ENCODE assay signal across 21 mouse cellular contexts in the genomic region with DNA sequence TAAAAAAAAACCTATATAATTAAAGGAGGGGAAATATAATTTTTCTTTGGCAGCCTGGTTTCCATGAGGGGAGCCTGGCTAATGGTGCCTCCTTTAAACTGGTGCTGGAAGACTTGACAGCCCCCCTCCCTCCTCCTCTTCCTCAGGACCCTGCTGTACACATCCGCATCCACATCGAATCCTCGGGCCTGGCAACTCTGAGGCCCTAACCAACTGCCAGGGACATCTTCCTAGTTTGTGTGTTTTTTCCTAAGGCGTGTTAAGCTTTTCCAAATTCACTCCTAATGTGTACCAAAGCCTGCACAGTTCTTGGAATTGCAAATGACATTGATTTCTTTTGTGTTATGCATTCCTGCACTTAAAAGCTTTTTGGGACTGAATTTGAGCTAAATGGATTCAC.
DNase-seq lines count a peak whose midpoint lies in the region; ATAC-seq and TF ChIP-seq lines count a peak whose summit lies in the region.
"Had no signal": no experiment of that assay in that cellular context is flagged by ENCODE, and none has a peak within 500 bp of the region (broad histone marks: within the 10 kb centered on the region; RNA-seq: fewer than 3 reads in every experiment).

No protein-coding gene starts in this region.

- DNase-seq in forebrain, postnatal 0 days: no peak
- no peak for DNase-seq in forebrain, embryonic 11.5 days (ENCODE audit: low spot score)
- no peak for DNase-seq in layer of hippocampus, adult 2 months (ENCODE audit: low spot score in 2 of 2)
- no peak for DNase-seq in layer of hippocampus, adult 9-11 months
- DNase-seq in yolk sac, embryonic 10.5 days (ENCODE audit: low spot score): no peak
- DNase-seq in lung, postnatal 4 days: no peak
- DNase-seq: cerebellum, adult 2 months; cerebellum, postnatal 25 days; gastrocnemius, postnatal 10 days; kidney, adult 8-10 months; kidney, postnatal 10 days; lung, adult 2 months; lung, postnatal 14 days had no signal

- no peak for ATAC-seq in forebrain, postnatal 0 days
- no peak for ATAC-seq in forebrain, embryonic 11.5 days (replicated peaks; ENCODE audit: low FRiP score)
- no peak for ATAC-seq in embryonic facial prominence, embryonic 13.5 days (ENCODE audit: insufficient number of reproducible peaks, insufficient read depth, low FRiP score, low TSS enrichment, low read depth)
- ATAC-seq in limb, embryonic 13.5 days (ENCODE audit: low FRiP score, low read depth): no peak
- ATAC-seq: inflammation-experienced regulatory T-cells, adult 6 months; liver, embryonic 12.5 days had no signal

- 22% methylated on average over 4 of the region's 4 CpGs for WGBS in forebrain, postnatal 0 days
- WGBS in forebrain, embryonic 11.5 days: 61% methylated on average over 4 of the region's 4 CpGs
- 38% methylated on average over 4 of the region's 4 CpGs for WGBS in embryonic facial prominence, embryonic 13.5 days
- WGBS in limb, embryonic 13.5 days: 53% methylated on average over 4 of the region's 4 CpGs

- no peak for TF ChIP-seq CTCF in forebrain, postnatal 0 days (IDR thresholded peaks at IDR 0.05; ENCODE audit: low read depth)
- TF ChIP-seq CTCF in layer of hippocampus, adult 2 months (conservative IDR thresholded peaks at IDR 0.05): no peak

- no peaks in the 10 kb centered on the region for H3K36me3 ChIP-seq in forebrain, postnatal 0 days (ENCODE audit: insufficient read depth)
- H3K36me3 ChIP-seq in forebrain, embryonic 11.5 days (ENCODE audit: control insufficient read depth, insufficient read depth, low read length): no peaks in the 10 kb centered on the region
- H3K36me3 ChIP-seq in embryonic facial prominence, embryonic 13.5 days: no peaks in the 10 kb centered on the region
- H3K36me3 ChIP-seq in limb, embryonic 13.5 days: no peaks in the 10 kb centered on the region
- H3K36me3 ChIP-seq: forebrain, embryonic 12.5 days; heart, embryonic 13.5 days; hindbrain, embryonic 12.5 days; liver, embryonic 12.5 days had no signal

- H3K27ac ChIP-seq in forebrain, postnatal 0 days (ENCODE audit: low read depth, low read length): peak overlapping the region; percentile 47; the same call in 1 of the 2 replicates
- no peak overlapping the region for H3K27ac ChIP-seq in forebrain, embryonic 11.5 days (ENCODE audit: low read depth, low read length)
- peak overlapping the region; percentile 41; the same call in 1 of the 2 replicates for H3K27ac ChIP-seq in layer of hippocampus, adult 2 months
- peak overlapping the region; percentile 64 for H3K27ac ChIP-seq in embryonic facial prominence, embryonic 13.5 days
- peak overlapping the region; percentile 89 for H3K27ac ChIP-seq in limb, embryonic 13.5 days
- H3K27ac ChIP-seq: forebrain, embryonic 12.5 days; heart, embryonic 13.5 days; hindbrain, embryonic 12.5 days; liver, embryonic 12.5 days had no signal

- H3K4me2 ChIP-seq in forebrain, postnatal 0 days (ENCODE audit: low read depth): no peak overlapping the region
- no peak overlapping the region for H3K4me2 ChIP-seq in forebrain, embryonic 11.5 days (ENCODE audit: low read depth, low read length, severe bottlenecking)
- H3K4me2 ChIP-seq in embryonic facial prominence, embryonic 13.5 days: no peak overlapping the region
- 0 out of 2 replicates have a peak overlapping the region, but pooled peaks have one; percentile 7 for H3K4me2 ChIP-seq in limb, embryonic 13.5 days (replicated peaks)
- H3K4me2 ChIP-seq: forebrain, embryonic 12.5 days; heart, embryonic 13.5 days; hindbrain, embryonic 12.5 days; liver, embryonic 12.5 days had no signal

- H3K9ac ChIP-seq in forebrain, postnatal 0 days: no peak overlapping the region
- H3K9ac ChIP-seq in forebrain, embryonic 11.5 days (ENCODE audit: low read length): no peak overlapping the region
- 0 out of 2 replicates have a peak overlapping the region, but pooled peaks have one; percentile 27 for H3K9ac ChIP-seq in embryonic facial prominence, embryonic 13.5 days
- no peak overlapping the region for H3K9ac ChIP-seq in limb, embryonic 13.5 days
- H3K9ac ChIP-seq: forebrain, embryonic 12.5 days; heart, embryonic 13.5 days; hindbrain, embryonic 12.5 days; liver, embryonic 12.5 days had no signal

- no peak overlapping the region for H3K4me3 ChIP-seq in forebrain, postnatal 0 days (ENCODE audit: low read depth, low read length)
- H3K4me3 ChIP-seq in forebrain, embryonic 11.5 days (ENCODE audit: low read depth, low read length): no peak overlapping the region
- no peak overlapping the region for H3K4me3 ChIP-seq in layer of hippocampus, adult 2 months
- H3K4me3 ChIP-seq in embryonic facial prominence, embryonic 13.5 days: no peak overlapping the region
- no peak overlapping the region for H3K4me3 ChIP-seq in limb, embryonic 13.5 days
- H3K4me3 ChIP-seq: forebrain, embryonic 12.5 days; heart, embryonic 13.5 days; hindbrain, embryonic 12.5 days; liver, embryonic 12.5 days; megakaryocyte, embryonic 14.5 days had no signal

- no peaks in the 10 kb centered on the region for H3K9me3 ChIP-seq in forebrain, postnatal 0 days (ENCODE audit: low read length)
- H3K9me3 ChIP-seq in forebrain, embryonic 11.5 days (ENCODE audit: control insufficient read depth, low read length): no peaks in the 10 kb centered on the region
- no peaks in the 10 kb centered on the region for H3K9me3 ChIP-seq in embryonic facial prominence, embryonic 13.5 days
- no peaks in the 10 kb centered on the region for H3K9me3 ChIP-seq in limb, embryonic 13.5 days
- H3K9me3 ChIP-seq: forebrain, embryonic 12.5 days; heart, embryonic 13.5 days; hindbrain, embryonic 12.5 days; liver, embryonic 12.5 days; megakaryocyte, embryonic 14.5 days had no signal

- no peaks in the 10 kb centered on the region for H3K4me1 ChIP-seq in forebrain, postnatal 0 days (ENCODE audit: insufficient read depth)
- H3K4me1 ChIP-seq in forebrain, embryonic 11.5 days (replicated peaks; ENCODE audit: control insufficient read depth, insufficient read depth, low read length): peaks cover 2% of the 10 kb centered on the region; the same call in 1 of the 2 replicates
- H3K4me1 ChIP-seq in embryonic facial prominence, embryonic 13.5 days: peaks cover 26% of the 10 kb centered on the region
- peaks cover 62% of the 10 kb centered on the region for H3K4me1 ChIP-seq in limb, embryonic 13.5 days

- no peaks in the 10 kb centered on the region for H3K27me3 ChIP-seq in forebrain, postnatal 0 days (ENCODE audit: insufficient read depth, low read length)
- no peaks in the 10 kb centered on the region for H3K27me3 ChIP-seq in forebrain, embryonic 11.5 days (ENCODE audit: control insufficient read depth, insufficient read depth, low read length)
- no peaks in the 10 kb centered on the region for H3K27me3 ChIP-seq in embryonic facial prominence, embryonic 13.5 days
- no peaks in the 10 kb centered on the region for H3K27me3 ChIP-seq in limb, embryonic 13.5 days
- H3K27me3 ChIP-seq: forebrain, embryonic 12.5 days; heart, embryonic 13.5 days; hindbrain, embryonic 12.5 days; liver, embryonic 12.5 days had no signal
